Mouse (Mus musculus): ENCODE results near the gene Dmrt1.

- TF ChIP-seq POLR2A (IDR thresholded peaks at IDR 0.05; ENCODE audit: borderline replicate concordance, insufficient read depth, low read length) (no peak), CTCF (IDR thresholded peaks at IDR 0.05; ENCODE audit: borderline replicate concordance, insufficient read depth, low read depth, low read length) (no peak)
Measured at GRCm38 (mm10) chr19:25504878-25505277, 540 bp upstream of the Dmrt1 start.

All from cerebellum, adult 2 months (tissue).